11 mouse cellular contexts compared by ENCODE assay signal in genomic region chr7:99046545-99047206, GRCm38 (mm10).
DNase-seq lines count a peak whose midpoint lies in the region; ATAC-seq and TF ChIP-seq lines count a peak whose summit lies in the region.
"Had no signal": no experiment of that assay in that cellular context is flagged by ENCODE, and none has a peak within 500 bp of the region (broad histone marks: within the 10 kb centered on the region; RNA-seq: fewer than 3 reads in every experiment).

No protein-coding gene starts in this region.

- H3K4me3 ChIP-seq in lung, adult 2 months (replicated peaks; ENCODE audit: extremely low read depth, low read depth, low read length) = no peak overlapping the region
- no peak overlapping the region for H3K4me3 ChIP-seq in hindbrain, embryonic 15.5 days
- H3K4me3 ChIP-seq in heart, embryonic 12.5 days = no peak overlapping the region

- TF ChIP-seq CTCF in lung, adult 2 months (IDR thresholded peaks at IDR 0.05; ENCODE audit: insufficient read depth, low read length) = no peak

- no peaks in the 10 kb centered on the region for H3K27me3 ChIP-seq in hindbrain, embryonic 15.5 days
- H3K27me3 ChIP-seq in heart, embryonic 12.5 days (replicated peaks) = no peaks in the 10 kb centered on the region
- H3K27me3 ChIP-seq: CH12.LX had no signal

- 74% methylated on average over 11 of the region's 11 CpGs for WGBS in lung, adult 2 months
- 54% methylated on average over 11 of the region's 11 CpGs for WGBS in hindbrain, embryonic 15.5 days
- 79% methylated on average over 11 of the region's 11 CpGs for WGBS in heart, embryonic 12.5 days

- peaks cover 9% of the 10 kb centered on the region for H3K4me1 ChIP-seq in lung, adult 2 months (ENCODE audit: control insufficient read depth, insufficient read depth, low read length)
- H3K4me1 ChIP-seq in hindbrain, embryonic 15.5 days (replicated peaks) = peaks cover 14% of the 10 kb centered on the region
- H3K4me1 ChIP-seq in heart, embryonic 12.5 days (replicated peaks) = peaks cover 49% of the 10 kb centered on the region

- ATAC-seq in frontal cortex, adult (ENCODE audit: low TSS enrichment) = peak; percentile 75
- no peak for ATAC-seq in hindbrain, embryonic 15.5 days (ENCODE audit: low FRiP score, low read depth)
- ATAC-seq in heart, embryonic 12.5 days (ENCODE audit: insufficient number of reproducible peaks, low FRiP score) = no peak

- 0 out of 2 replicates have a peak overlapping the region, but pooled peaks have one; percentile 8 for H3K4me2 ChIP-seq in hindbrain, embryonic 15.5 days
- no peak overlapping the region for H3K4me2 ChIP-seq in heart, embryonic 12.5 days

- no peak overlapping the region for H3K9ac ChIP-seq in hindbrain, embryonic 15.5 days
- H3K9ac ChIP-seq in heart, embryonic 12.5 days = no peak overlapping the region

- DNase-seq in frontal cortex, postnatal 14 days (ENCODE audit: low spot score in 2 of 2) = no peak
- peak; percentile 32 for DNase-seq in lung, postnatal 10 days
- DNase-seq in lung, adult 2 months = no peak
- DNase-seq in right cerebral cortex, postnatal 4 days = peak; percentile 29
- no peak for DNase-seq in thymus, adult 18-20 months
- DNase-seq: embryo, embryonic 11 days; gastrocnemius, postnatal 36 days had no signal

- TF ChIP-seq POLR2A in lung, adult 2 months (IDR thresholded peaks at IDR 0.05; ENCODE audit: borderline replicate concordance, extremely low read depth, low read depth, low read length) = no peak

- no peak overlapping the region for H3K27ac ChIP-seq in hindbrain, embryonic 15.5 days (replicated peaks)
- H3K27ac ChIP-seq in heart, embryonic 12.5 days (ENCODE audit: poor library complexity, severe bottlenecking) = no peak overlapping the region

- no peaks in the 10 kb centered on the region for H3K9me3 ChIP-seq in hindbrain, embryonic 15.5 days
- H3K9me3 ChIP-seq in heart, embryonic 12.5 days (replicated peaks) = no peaks in the 10 kb centered on the region

- no peaks in the 10 kb centered on the region for H3K36me3 ChIP-seq in hindbrain, embryonic 15.5 days
- H3K36me3 ChIP-seq in heart, embryonic 12.5 days = peaks cover 12% of the 10 kb centered on the region

Comparison
In these comparisons a context has a peak if more than half of its experiments do, and no peak if none do; other contexts are left out.
1. DNase-seq: peak in lung, postnatal 10 days (single experiment) and right cerebral cortex, postnatal 4 days (single experiment); none in frontal cortex, postnatal 14 days (0 of 2), lung, adult 2 months (single experiment) and thymus, adult 18-20 months (0 of 2).